Mouse (Mus musculus) embryonic facial prominence, embryonic 15.5 days (tissue): ENCODE measurements around the gene Trim8. TPM values are rescaled to one million over a fixed set of nuclear protein-coding genes. Genes with fewer than 3 reads are reported as not detected.

Experiments used
- ATAC-seq: fragments of 200-750 bp; cut with Nextera tagmentation; 2 replicates; pipeline ENCODE4 v1.8.0; 2017; ENCODE audit warnings: low read depth, moderate TSS enrichment; ENCODE audit not compliant: insufficient number of reproducible peaks, low FRiP score, low TSS enrichment
- H3K27ac ChIP-seq: fragments of 300-500 bp; sonication (generic); replicated peaks from 2 replicates; pipeline ENCODE4 v1.5.1; 2015; ENCODE audit warnings: mild to moderate bottlenecking, inconsistent platforms
- H3K27me3 ChIP-seq: fragments of 300-500 bp; sonication (generic); 2 replicates; pipeline ENCODE4 v1.6.1; 2015; ENCODE audit warnings: inconsistent platforms
- H3K36me3 ChIP-seq: fragments of 300-500 bp; sonication (generic); 2 replicates; pipeline ENCODE4 v1.6.1; 2015; ENCODE audit warnings: mild to moderate bottlenecking, inconsistent platforms
- H3K4me1 ChIP-seq: fragments of 300-500 bp; sonication (generic); 2 replicates; pipeline ENCODE4 v1.6.1; 2015; ENCODE audit warnings: inconsistent platforms
- H3K4me2 ChIP-seq: fragments of 300-500 bp; sonication (generic); replicated peaks from 2 replicates; pipeline ENCODE4 v1.6.1; 2015; ENCODE audit warnings: mild to moderate bottlenecking, inconsistent platforms
- H3K4me3 ChIP-seq: fragments of 300-500 bp; sonication (generic); replicated peaks from 2 replicates; pipeline ENCODE4 v1.5.1; 2015; ENCODE audit warnings: mild to moderate bottlenecking, inconsistent platforms
- H3K9ac ChIP-seq: fragments of 300-500 bp; sonication (generic); 2 replicates; pipeline ENCODE4 v1.6.1; 2015; ENCODE audit warnings: inconsistent platforms
- H3K9me3 ChIP-seq: fragments of 300-500 bp; sonication (generic); replicated peaks from 2 replicates; pipeline ENCODE4 v1.6.1; 2016; ENCODE audit warnings: inconsistent platforms
- WGBS: fragments of 180-500 bp; shearing (Covaris S2); methylation state at CpG from one replicate; pipeline ENCODE4 v1.1.7; 2015; 5-methylcytosine and 5-hydroxymethylcytosine counted together
- polyA plus RNA-seq: library from polyadenylated mRNA; unstranded; fragments of >200 nt; fragmentation: Nextera tagmentation; extraction: Ambion mirVana; gene quantifications from 2 replicates; pipeline ENCODE4 v1.2.1, GENCODE M21; 2015

Trim8 gene
- polyA plus RNA-seq, 1 experiment from 2014 or later: 21.7 TPM

- H3K36me3 ChIP-seq: no peaks in the 10 kb centered on the region
- H3K4me2 ChIP-seq: peak overlapping the region; percentile 54
- ATAC-seq: no peak
- H3K27me3 ChIP-seq: no peaks in the 10 kb centered on the region
- peaks cover 78% of the 10 kb centered on the region for H3K4me1 ChIP-seq
- H3K4me3 ChIP-seq: peak overlapping the region; percentile 29
- peak overlapping the region; percentile 86 for H3K27ac ChIP-seq
- H3K9ac ChIP-seq: no peak overlapping the region
- WGBS: 32% methylated on average over 14 of the region's 14 CpGs
- H3K9me3 ChIP-seq: no peaks in the 10 kb centered on the region
Measured at GRCm38 (mm10) chr19:46524601-46525321, 23.3 kb downstream of the Trim8 start.

GRCm38 (mm10) chr19:46525691-46526631, 24.5 kb downstream of the Trim8 start:
- no peak overlapping the region for H3K4me3 ChIP-seq
- WGBS: 41% methylated on average over 10 of the region's 10 CpGs
- no peak overlapping the region for H3K9ac ChIP-seq
- no peaks in the 10 kb centered on the region for H3K27me3 ChIP-seq
- H3K4me1 ChIP-seq: peaks cover 85% of the 10 kb centered on the region
- no peak overlapping the region for H3K27ac ChIP-seq
- H3K36me3 ChIP-seq: no peaks in the 10 kb centered on the region
- H3K9me3 ChIP-seq: no peaks in the 10 kb centered on the region
- no peak for ATAC-seq
- no peak overlapping the region for H3K4me2 ChIP-seq

GRCm38 (mm10) chr19:46527632-46528528, 26.4 kb downstream of the Trim8 start:
- Histone ChIP-seq H3K4me2 (peak overlapping the region; percentile 50), H3K9me3 (no peaks in the 10 kb centered on the region), H3K36me3 (no peaks in the 10 kb centered on the region), H3K27me3 (no peaks in the 10 kb centered on the region), H3K27ac (peak overlapping the region; percentile 83; the same call in 1 of the 2 replicates), H3K4me1 (peaks cover 94% of the 10 kb centered on the region), H3K4me3 (peak overlapping the region; percentile 21), H3K9ac (no peak overlapping the region)
- no peak for ATAC-seq
- WGBS: 21% methylated on average over 17 of the region's 17 CpGs

GRCm38 (mm10) chr19:46528529-46529213, 27.2 kb downstream of the Trim8 start:
- Histone ChIP-seq H3K4me3 (peak overlapping the region; percentile 21), H3K36me3 (no peaks in the 10 kb centered on the region), H3K9me3 (no peaks in the 10 kb centered on the region), H3K27me3 (no peaks in the 10 kb centered on the region), H3K4me1 (peaks cover 94% of the 10 kb centered on the region), H3K27ac (peak overlapping the region; percentile 83), H3K9ac (no peak overlapping the region), H3K4me2 (peak overlapping the region; percentile 50)
- WGBS: 4% methylated on average over 20 of the region's 20 CpGs
- peak; percentile 56 for ATAC-seq

GRCm38 (mm10) chr19:46529601-46530448, 28.3 kb downstream of the Trim8 start:
- Histone ChIP-seq H3K36me3 (no peaks in the 10 kb centered on the region), H3K27me3 (no peaks in the 10 kb centered on the region), H3K9me3 (no peaks in the 10 kb centered on the region), H3K27ac (peak overlapping the region; percentile 83), H3K9ac (0 out of 2 replicates have a peak overlapping the region, but pooled peaks have one; percentile 4), H3K4me1 (peaks cover 86% of the 10 kb centered on the region), H3K4me3 (no peak overlapping the region), H3K4me2 (peak overlapping the region; percentile 50)
- ATAC-seq: no peak
- 15% methylated on average over 13 of the region's 13 CpGs for WGBS

- Histone ChIP-seq H3K4me3 (no peak overlapping the region), H3K4me2 (peak overlapping the region; percentile 19; the same call in 1 of the 2 replicates), H3K4me1 (peaks cover 79% of the 10 kb centered on the region), H3K36me3 (no peaks in the 10 kb centered on the region; the same call in 1 of the 2 replicates), H3K27ac (peak overlapping the region; percentile 83), H3K9ac (no peak overlapping the region), H3K27me3 (no peaks in the 10 kb centered on the region), H3K9me3 (no peaks in the 10 kb centered on the region)
- WGBS: 17% methylated on average over 8 of the region's 8 CpGs
- no peak for ATAC-seq
Measured at GRCm38 (mm10) chr19:46530449-46530990, 29.0 kb downstream of the Trim8 start.

GRCm38 (mm10) chr19:46531071-46532030, 29.8 kb downstream of the Trim8 start:
- ATAC-seq: no peak

GRCm38 (mm10) chr19:46532031-46532688, 30.7 kb downstream of the Trim8 start:
- Histone ChIP-seq H3K4me1 (peaks cover 65% of the 10 kb centered on the region), H3K9ac (no peak overlapping the region)
- no peak for ATAC-seq

More at GRCm38 (mm10) chr19:46531071-46532030, 29.8 kb downstream of the Trim8 start:
- H3K4me2 ChIP-seq: peak overlapping the region; percentile 19; the same call in 1 of the 2 replicates
- peak overlapping the region; percentile 83 for H3K27ac ChIP-seq
- H3K9me3 ChIP-seq: no peaks in the 10 kb centered on the region
- H3K36me3 ChIP-seq: peaks cover 5% of the 10 kb centered on the region; the same call in 1 of the 2 replicates
- no peak overlapping the region for H3K4me3 ChIP-seq
- 5% methylated on average over 16 of the region's 16 CpGs for WGBS
- peaks cover 71% of the 10 kb centered on the region for H3K4me1 ChIP-seq
- H3K9ac ChIP-seq: no peak overlapping the region
- no peaks in the 10 kb centered on the region for H3K27me3 ChIP-seq

More at GRCm38 (mm10) chr19:46532031-46532688, 30.7 kb downstream of the Trim8 start:
- Histone ChIP-seq H3K4me2 (no peak overlapping the region), H3K9me3 (no peaks in the 10 kb centered on the region), H3K27ac (peak overlapping the region; percentile 83), H3K27me3 (no peaks in the 10 kb centered on the region), H3K36me3 (peaks cover 5% of the 10 kb centered on the region; the same call in 1 of the 2 replicates), H3K4me3 (no peak overlapping the region)
- WGBS: 17% methylated on average over 10 of the region's 10 CpGs
